Mouse (Mus musculus): ENCODE results near the gene Snapc4.

Snapc4 gene

DNA sequence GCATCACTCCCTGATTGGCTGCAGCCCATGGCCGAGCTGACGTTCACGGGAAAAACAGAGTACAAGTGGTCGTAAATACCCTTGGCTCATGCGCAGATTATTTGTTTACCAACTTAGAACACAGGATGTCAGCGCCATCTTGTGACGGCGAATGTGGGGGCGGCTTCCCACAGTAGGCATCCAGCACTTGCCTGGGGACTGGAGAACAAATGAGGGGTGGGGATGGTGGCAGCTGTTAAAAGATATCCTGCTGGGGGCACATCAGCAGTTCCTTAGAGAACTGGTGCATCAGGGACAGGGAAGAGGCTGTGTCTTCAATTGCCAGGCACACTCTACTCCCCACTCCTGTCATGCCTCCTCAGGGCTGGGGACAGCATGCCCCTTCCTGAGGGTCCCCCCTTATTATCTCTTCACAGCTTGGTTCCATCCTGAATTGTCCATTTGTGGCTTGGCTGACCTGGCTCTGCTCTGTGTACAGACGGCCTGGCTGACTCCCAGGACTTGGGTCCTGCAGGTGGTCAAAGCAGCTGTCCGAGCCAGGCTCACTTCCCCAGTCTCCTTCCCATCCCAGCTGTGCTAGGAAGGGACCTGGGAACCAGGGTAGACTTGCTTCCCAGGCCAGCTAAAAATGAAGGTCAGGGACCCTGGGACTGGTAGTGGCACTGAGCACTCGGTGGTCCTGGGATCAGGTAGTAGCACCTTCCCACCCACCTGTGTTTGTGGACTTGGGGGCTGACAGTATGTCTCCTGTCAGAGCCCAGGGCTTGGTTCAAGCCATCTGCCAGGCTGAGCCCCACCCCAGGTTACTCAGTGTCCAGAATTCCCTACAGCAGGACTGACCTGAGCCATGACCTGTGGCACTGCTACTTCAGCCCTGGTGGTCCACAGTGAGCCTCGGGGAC is 41.9 kb downstream of the Snapc4 start:
- DNase-seq: no peak

DNA sequence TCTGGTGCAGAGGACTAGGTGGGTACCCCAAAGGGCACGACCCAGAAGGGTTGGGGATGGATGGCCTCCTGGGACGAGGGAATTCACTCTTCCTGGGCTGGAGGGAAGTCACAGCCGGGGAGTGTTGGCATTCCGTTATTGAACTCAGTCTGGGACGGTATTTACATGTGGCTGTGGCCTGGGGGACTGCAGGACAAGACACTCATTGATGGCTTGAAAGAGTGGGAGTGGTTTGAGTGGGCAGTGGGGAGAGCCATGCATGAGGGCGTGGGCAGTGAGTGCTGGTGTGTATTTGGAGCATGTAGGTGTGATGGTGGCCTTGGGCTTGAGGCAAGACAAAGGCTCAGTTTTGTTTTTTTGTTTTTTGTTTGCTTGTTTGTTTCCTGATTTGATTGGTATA is 49.8 kb downstream of the Snapc4 start:
- no peak for DNase-seq

DNA sequence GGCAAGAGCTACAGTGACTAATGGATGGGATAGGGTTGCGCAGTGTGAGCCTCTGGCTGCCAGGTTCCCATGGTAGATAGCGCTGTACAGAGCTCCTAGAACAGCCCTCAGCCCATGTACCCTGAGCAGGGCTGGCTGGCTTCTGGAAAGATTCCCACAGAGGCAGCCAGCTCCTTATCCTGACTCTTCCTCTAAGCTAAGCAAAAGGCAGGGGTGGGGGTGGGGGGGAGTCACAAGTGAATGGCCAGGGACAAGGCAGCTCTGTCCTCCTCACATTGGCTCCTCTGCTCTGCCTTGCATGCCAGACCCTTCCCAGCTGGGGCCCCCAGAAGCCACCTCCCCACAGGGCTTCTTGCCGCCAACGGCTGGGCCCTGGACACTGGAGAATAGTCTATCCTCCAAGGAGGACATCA is 50.4 kb downstream of the Snapc4 start:
- no peak for DNase-seq

DNA sequence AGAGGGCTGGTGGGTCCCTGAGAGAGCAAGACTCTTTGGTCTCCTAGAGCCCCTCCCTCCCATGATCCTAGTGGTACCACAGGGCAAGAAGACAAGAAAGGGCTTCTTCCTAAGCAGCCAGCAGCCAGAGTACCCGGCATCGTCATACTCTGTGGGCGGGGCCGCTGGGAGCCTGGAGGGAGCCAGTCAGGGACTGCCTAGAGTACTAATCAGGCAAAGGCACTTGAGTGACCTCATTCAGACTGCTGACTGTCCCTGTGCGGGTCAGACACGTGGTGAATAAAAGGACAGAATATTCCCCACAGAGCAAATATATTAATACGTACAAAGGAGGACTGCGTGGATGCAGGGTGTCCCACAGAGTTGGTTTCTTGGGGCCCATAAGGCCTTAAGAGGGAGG is 51.1 kb downstream of the Snapc4 start:
- DNase-seq: no peak

DNA sequence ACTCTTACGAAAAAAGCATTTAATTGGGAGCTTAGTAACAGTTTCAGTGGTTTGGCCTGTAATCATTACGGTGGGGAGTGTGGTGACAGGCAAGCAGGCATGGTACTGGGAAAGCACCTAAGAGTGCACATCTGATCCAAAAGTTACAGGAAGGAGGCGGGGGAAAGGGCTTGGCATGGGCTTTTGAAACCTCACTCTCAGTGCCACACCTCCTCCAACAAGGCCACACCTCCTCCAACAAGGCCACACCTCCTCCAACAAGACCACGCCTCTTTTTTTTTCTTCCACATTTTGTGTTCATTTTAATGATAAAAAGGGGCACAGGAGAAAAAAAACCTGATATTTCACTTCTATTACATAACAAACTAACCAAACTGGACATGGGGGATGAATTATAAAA is 52.6 kb downstream of the Snapc4 start:
- peak; percentile 62 for DNase-seq

DNA sequence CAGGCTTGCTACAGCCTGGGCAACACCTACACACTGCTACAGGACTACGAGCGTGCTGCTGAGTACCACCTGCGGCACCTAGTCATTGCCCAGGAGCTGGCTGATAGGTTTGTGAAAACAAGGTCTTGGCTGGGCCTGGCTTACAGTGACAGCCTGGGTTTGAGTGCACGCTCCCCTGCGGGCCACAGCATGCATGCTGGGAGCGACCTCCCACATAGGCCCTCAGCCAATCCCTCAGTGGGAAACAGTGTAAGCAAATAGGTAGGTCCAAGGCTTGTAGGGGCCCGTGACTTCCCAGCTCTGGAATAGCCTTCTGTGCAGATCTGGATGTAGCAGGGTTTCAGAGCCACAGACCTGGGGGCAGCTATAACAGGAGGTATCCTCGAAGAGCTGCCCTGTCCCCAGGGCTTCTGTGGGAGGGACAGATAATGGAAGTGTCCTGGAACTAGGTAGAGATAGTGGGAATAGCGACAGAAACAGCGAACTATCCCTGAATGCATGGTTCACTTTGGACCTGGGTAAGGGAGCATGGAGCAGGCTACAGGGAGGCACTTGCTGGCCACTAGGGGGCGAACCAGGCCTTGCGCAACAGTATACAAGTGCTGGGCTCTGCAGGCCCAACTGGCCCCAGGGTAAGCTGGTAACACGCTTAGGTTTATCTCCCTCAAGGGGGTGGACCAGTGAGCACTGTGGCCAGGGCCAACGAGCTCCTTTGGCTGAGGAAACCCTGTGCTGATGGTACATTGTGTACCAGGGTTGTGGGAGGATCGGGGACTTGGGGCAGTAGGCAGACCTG is 54.9 kb downstream of the Snapc4 start:
- DNase-seq: peak; percentile 78

DNA sequence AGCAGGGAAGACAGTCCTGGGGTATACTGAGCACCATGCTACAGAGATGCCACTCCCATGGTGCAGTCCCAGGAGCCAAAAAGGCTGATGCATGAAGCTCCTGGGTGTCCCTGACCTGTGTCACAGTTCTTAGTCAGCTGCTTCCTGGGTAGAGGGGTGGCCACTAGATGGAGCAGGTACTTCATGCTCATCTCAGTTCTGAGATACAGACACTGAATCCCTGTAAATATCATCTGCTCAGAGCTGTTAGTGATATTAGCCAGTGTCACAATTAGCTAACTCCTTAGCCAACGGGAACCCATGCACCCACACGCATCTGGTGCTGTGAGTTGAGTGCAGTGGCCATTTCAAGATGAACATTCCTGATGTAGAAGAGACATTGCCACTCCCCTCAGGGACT is 55.5 kb downstream of the Snapc4 start:
- DNase-seq: peak; percentile 53

DNA sequence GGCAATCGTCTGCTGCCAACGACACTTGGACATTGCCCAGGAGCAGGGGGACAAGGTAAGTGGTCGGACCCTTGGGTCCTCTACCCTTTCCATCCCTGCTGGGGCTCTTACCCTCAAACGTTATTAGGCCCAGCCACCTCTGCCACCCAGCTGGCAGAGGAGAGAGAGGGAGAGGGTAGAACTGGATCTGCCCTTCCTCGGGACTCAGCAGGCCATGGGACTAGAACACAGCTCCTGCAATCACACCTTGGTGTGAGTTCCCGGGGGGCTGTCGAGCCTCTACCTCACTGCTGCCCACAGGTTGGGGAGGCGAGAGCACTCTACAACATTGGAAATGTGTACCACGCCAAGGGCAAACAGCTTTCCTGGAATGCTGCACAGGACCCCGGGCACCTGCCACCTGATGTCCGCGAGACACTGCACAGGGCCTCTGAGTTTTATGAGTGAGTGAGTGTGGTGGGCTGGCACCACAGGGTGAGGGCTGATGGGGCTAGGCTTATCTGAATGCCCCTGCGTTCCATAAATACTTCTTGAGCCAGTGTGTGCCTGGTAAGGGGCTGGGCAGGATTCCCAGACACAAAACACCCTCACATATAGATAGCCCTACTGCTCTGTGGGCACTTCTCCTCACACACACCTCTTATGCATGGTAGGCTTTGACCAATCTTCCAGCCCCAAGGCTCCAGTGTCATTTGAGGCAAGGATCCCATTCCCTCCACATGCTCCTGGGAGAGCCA is 56.7 kb downstream of the Snapc4 start:
- DNase-seq: no peak

DNA sequence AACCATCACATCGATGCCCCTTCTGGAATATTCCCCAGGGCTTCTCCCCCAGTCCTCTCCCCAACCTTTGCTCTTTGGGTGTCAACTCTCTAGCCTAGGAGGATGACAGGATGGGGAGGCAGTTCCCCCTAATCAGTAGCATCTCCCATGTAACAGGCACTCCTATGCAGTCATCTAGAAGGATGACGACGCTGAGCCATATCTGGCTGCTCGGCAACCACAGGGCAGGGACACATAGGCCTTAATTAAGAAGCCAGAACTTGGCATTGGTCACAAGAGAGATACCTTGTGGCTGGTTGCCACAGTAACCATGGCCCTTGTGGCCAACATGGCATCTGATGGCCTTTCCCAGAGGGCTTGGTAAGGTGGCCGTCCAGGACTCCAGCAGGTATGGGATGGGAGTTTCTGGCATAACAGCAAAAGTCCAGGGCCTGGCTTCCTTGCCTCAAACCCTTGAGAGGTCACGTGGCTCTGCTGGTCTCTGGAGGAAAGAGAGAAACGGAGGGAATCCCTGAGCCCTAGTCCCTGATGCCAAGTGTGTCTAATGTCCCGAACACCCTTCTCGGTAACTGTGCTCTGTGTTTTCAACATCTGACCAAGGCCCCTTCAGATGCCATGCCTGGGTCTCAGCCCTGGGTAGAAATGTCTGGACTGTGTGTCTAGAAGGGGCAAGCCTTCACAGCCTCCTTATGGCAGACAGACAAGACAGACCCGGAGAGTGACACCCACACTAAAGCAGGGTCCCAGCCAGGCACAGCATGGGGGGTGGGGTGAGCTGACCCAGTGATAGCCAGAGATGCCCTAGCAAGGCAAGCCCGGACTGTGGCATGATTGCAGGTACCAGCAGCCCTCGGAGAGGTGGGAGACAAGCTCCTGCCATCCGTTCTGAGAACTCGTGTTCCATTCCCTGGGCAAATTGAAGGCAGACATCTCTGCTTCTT is 59.9 kb downstream of the Snapc4 start:
- no peak for DNase-seq

DNA sequence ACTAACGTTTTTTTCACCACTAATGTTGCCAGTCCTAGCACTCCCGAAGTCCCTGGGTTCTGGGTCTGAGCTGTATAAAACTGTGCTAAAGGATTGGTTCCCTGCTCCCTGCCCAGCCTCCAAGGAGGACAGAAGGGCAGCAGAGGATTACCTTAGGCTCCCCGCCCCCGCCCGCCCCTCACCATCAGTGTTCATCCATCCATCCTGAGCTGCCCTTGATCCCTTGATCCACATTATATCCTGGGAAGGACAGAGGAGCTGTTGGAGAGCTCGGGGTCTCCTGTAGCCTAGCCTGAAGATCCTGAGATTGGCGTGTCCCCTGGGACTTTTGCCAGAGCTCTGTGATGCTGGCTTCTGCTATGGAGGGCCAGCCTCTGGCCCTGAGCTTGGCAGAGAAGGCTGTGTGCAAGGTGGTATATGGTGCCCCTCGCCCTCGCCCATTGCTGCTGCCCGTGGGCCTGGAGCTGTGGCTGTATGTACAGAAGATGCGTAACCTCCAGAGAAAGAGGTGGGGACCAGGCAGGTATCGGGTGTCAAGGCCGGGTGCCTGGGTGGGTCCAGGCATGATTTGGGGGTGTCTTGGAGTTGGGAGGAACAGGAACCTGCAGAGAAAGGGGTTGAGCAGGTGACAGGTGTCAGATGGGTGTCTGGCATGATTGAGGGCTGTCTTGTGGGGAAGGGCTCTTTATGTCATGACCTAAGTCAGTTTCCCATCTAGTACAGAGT is 60.8 kb downstream of the Snapc4 start:
- no peak for DNase-seq

DNA sequence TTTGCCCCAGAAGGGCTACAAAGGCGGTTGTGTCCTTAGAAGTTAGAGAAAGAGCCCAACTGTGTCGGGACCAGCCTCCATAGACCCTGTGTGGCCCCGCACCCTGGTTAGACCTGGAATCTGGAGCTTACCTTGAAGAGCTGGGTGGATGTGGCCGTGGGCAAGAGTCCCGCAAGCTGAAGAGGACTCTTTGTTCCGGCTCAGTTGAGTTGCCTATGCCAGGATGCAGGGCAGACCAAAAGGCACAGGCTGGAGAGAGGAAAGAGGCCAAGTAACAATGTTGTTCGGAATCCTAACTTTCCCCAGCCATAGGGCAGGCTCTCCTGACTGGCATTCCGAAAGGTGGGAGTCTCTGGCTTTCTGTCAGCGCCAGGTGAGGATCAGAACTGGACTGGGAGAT is 61.3 kb downstream of the Snapc4 start:
- no peak for DNase-seq

DNA sequence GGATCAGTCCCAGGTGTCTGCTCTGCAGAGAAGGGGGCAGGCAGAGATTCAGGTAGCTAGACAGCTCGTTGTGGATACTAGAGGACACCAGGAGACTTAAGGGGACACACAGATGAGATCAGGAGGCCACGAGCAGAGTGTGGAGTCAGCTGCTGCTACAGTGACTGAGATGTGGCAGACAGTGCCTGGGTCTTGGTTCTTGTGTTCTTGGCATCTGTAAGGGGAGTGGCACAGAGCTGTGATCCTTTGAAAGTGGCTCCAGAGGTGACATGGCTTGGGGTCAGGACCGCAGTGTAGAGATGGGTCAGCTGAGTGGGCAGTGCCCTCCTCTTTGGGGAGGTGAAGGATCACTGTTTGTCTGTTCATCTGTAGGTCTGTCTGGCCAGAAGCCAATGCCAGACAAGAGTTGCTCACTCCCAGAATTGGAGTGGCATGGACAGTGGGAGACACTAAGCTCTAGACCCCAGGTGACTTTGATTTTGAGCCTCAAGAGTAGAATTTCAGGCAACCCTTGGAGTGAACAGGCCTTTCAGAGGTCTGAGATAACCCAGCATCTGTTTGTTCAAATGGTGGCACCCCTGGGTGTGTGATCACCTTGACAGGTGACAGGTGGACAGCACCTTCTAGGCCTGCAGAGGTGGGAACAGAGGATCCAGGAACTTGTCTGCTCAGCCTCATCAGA is 62.3 kb downstream of the Snapc4 start:
- no peak for DNase-seq

DNA sequence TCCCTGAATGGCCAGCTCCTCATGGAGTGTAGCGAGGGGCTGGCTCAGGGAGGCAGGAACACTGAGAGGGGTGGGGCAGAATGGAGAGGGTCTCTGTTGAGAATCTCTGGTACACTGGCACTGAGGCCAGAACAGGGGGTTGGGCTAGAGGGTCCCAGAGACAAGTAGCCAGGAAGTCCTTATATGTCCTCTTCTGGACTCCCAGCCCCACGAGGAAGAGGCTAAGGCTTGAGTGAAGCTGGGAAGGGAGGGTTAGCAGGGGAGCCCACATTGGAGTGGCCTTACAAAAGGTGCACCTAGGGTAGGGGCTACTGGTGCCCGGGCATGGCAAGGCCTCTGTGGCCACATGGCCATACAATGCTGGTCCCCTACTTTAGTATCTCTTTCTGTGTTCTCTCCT is 63.1 kb downstream of the Snapc4 start:
- DNase-seq: no peak

DNA sequence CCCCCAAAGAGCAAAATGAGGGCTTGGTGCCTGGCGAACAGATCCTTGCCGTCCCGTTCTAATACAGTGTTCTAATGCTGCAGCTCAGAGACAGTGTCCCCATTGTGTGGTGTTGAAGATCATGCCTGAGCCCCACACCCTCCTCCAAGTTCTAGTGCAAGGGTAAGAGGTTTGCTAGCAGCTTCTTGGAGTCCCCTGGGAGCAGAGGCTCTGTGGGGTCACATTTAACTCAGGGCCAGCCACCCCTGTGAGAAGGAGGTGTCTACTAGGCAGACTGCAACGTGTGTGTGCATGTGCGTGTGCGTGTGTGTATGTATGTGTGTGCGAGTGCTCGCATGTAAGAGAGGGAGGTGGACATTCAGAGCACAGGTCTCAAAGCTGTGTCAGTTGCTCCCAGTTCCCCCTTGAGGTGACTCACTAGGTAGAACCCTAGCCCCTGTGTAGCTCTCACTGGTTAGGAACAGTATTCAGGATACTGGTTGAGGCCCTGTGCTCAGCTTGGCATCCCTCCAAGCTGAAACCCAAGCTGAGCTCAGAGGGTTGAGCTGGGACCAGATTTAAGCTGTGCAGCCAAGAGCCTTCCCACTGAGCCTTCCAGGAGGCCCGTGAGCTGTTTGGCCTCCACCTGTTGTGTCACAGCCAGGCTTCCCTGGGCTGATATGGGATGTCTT is 63.7 kb downstream of the Snapc4 start:
- DNase-seq: no peak

DNA sequence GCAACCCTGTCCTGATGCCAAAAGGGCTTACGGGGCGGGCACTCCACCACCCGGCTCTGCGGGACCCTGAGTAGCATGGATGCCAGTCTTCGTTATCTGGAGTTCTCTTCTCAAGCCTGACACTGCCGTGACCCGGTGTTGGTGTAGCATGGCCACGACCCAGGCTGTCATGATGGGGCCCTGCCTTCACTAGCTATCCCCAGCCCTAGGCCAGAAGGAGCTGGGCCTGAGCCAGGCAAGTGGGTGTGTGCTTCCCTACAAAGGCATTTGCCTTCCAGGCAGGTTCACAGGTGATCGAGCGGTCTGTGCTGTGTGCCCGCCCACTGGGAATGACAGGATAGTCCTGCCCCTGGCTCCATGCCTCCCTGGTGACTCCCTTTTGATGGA is 64.5 kb downstream of the Snapc4 start:
- peak; percentile 72 for DNase-seq

DNA sequence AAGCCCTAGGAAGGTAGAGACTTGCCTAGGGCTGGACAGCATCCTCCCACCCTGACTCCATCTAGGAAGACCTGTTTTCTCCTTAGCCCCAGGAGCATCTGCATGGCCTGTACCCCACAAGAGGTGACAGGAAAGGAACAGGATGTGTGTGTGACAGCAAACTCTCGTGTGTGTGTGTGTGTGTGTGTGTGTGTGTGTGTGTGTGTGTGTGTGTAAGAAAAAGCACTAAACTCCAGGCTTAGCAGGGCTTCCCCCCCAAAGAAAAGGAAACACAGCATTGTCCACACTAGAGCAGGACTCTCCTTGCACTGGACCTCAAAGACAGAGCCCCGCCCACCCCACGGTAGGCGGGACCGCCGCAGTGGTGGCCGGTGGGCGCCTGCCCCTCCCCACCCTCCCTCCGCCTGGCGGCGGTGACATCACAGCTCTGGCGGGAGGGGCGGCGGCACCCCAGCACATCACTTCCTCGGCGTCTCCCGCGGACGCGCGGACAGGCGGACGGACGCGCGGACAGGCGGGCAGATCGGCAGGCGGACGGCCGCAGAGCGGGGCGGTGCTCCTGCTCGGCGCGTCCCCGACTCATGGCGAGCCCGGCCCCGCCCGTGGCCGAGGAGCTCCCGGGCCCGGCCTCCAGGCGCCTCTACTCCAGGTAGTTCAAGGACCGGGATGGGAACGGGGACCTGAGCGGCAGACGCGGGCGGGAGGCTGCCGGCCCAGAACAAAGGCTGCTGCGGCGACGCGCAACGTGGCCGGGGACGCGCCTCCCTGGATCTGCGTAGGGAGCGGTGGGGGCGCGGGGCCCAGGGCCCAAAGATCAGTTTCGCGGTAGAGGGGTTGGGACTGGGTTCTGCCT is 65.2 kb downstream of the Snapc4 start, which contains the start of gene Gpsm1:
Gpsm1 (plus strand) TSS at position 444 of the 853 bp plus-strand sequence.
- peak; percentile 93 for DNase-seq

DNA sequence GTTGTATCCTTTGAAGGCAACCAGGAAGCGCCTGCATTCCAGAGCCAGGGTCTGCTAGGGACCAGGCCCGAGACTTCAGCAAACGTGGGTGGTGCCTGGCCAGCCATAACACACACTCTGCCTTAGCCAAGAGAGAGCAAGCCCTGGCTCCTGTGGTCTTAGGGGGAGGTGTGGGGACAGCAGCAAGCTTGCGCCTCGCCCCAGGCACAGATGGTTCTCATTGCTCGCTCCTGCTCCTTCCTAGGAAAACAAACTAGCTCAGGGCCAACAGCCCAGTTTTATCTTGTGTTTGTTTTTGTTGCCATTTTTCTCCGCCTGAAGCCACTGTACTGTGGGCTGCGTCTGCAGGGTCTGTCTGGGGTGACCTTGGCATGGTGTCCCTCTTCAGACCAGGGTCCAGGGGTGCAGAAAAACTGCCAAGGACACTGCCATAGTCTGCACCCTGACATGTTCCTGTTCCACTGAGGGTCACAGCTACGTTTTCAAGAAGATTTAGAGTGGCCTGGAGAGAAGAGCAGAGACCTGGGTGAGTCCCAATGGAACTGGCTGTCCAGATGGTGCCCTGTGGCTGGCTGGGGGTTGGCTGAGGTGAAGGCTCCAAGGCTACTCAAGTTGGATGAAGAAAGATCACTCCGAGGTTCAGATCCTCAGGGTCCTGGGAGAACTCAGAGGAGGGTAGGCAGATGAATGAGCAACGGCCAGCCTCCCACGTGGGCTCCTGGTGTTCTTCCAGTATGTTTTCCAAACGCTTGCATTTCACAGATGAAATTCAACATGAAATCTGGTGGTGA is 66.0 kb downstream of the Snapc4 start:
- DNase-seq: peak; percentile 91

DNA sequence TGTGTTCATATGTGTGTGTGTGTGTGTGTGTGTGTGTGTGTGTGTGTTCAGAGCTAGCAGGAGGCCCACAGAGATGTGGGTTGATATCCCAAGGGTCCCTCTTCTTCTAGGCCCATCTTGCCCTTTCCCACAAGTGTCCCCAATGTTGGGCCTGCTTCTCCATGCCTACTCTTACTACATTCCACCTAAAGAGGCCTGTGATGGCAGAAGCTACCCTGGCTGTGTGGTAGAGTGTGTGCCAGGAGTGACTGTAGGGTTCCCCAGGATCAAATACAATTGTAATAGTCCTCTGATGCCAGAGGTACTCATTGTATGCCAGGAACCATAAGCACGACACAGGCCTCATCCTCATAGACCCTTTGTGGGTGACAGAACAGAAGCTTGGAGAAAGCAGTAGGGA is 67.1 kb downstream of the Snapc4 start:
- DNase-seq: no peak
